Mouse (Mus musculus): ENCODE results near the gene Shisa7. TPM values are rescaled to one million over a fixed set of nuclear protein-coding genes. Genes with fewer than 3 reads are reported as not detected.
A peak's percentile ranks its signal among the peaks of the same experiment; 100 is the strongest.
"Not testable (repeated sequence)": the region's sequence is repeated elsewhere in the genome, so short reads cannot be mapped to it uniquely, and the experiment has no call there.

The Shisa7 gene
- polyA plus RNA-seq, 1 experiment from 2014 or later, result 13.2 TPM

- 55% methylated on average over 5 of the region's 5 CpGs for WGBS
- Histone ChIP-seq H3K9ac (replicated peaks; ENCODE audit: low read depth, low read length) (no peak overlapping the region; the same call in 1 of the 2 replicates), H3K9me3 (ENCODE audit: control insufficient read depth, low read length) (no peaks in the 10 kb centered on the region), H3K4me1 (replicated peaks; ENCODE audit: control insufficient read depth, insufficient read depth, low read length) (peaks cover 14% of the 10 kb centered on the region), H3K4me3 (replicated peaks; ENCODE audit: low read length) (peak overlapping the region; percentile 80), H3K27ac (ENCODE audit: low read length) (peak overlapping the region; percentile 49; the same call in 1 of the 2 replicates), H3K36me3 (ENCODE audit: control insufficient read depth, insufficient read depth) (no peaks in the 10 kb centered on the region), H3K27me3 (replicated peaks; ENCODE audit: control insufficient read depth, insufficient read depth, low read length) (no peaks in the 10 kb centered on the region), H3K4me2 (ENCODE audit: low read length) (no peak overlapping the region; the same call in 1 of the 2 replicates)
- 0 out of 2 replicates have a peak, but pooled peaks have one; percentile 16 for ATAC-seq
Measured at GRCm38 (mm10) chr7:4865090-4865489, 20.6 kb upstream of the Shisa7 start.

DNA sequence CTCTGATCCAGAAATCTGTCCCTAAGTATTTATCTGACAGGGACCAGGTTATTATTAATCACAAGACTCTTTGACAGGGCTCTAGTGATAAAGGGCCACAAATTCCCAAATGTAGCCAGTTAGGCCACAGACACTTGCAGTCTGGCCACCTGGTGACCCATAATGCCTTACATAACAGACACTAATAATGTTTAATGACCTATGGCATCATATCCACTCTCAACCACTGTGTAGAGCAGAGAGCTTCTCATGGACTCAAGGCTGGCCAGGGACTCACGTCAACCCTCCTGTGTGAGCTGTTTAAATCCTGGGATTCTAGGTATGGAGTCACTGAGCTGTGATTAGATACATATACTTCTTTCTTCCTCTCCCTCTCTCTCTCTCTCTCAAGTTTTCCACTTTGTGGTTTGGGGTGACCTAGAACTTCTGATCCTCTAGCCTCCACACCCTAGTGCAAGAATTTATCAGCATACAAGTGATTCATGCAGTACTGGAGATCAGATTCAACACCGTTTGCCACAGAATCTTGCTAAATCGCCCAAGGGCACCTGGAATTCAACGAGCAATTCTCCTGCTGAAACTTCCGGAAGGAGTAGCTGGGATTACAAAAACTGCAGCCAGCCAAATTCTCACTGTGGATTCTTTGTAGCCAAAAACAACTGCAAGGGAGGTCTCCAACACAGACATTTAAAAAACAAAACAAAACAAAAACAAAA lies 19.8 kb upstream of the Shisa7 start:
- Histone ChIP-seq H3K9ac (replicated peaks; ENCODE audit: low read depth, low read length) (no peak overlapping the region), H3K27me3 (replicated peaks; ENCODE audit: control insufficient read depth, insufficient read depth, low read length) (no peaks in the 10 kb centered on the region), H3K36me3 (ENCODE audit: control insufficient read depth, insufficient read depth) (no peaks in the 10 kb centered on the region), H3K27ac (ENCODE audit: low read length) (no peak overlapping the region), H3K4me1 (replicated peaks; ENCODE audit: control insufficient read depth, insufficient read depth, low read length) (peaks cover 14% of the 10 kb centered on the region), H3K4me2 (ENCODE audit: low read length) (no peak overlapping the region), H3K9me3 (ENCODE audit: control insufficient read depth, low read length) (no peaks in the 10 kb centered on the region), H3K4me3 (replicated peaks; ENCODE audit: low read length) (no peak overlapping the region)
- 81% methylated on average over 5 of the region's 5 CpGs for WGBS
- no peak for ATAC-seq

DNA sequence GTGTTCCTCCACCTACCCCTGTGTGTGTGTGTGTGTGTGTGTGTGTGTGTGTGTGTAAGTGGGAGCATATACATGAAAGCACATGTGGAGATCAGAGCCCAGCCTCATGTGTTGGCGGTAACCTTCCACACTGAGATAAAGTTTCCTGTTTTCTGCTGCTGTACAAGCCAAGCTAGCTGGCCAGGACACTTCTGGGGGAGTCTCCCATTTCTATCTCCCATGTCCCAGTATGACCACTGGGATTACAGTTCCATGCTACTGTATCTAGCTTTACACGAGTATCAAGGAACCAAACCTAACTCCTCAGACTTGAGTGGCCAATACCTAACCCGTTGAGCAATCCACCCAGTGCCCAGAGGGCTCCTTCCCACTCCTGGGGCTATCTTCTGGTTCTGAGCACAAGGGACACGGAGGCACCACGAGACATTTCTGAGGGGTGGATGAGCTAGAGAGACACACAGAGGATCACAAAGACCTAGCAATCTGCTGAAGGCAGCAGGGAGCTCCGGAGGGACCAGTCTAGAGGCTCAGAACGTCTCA lies 19.1 kb upstream of the Shisa7 start:
- no peak overlapping the region for H3K4me3 ChIP-seq (replicated peaks; ENCODE audit: low read length)
- H3K4me2 ChIP-seq (ENCODE audit: low read length), result no peak overlapping the region
- no peaks in the 10 kb centered on the region for H3K9me3 ChIP-seq (ENCODE audit: control insufficient read depth, low read length)
- no peaks in the 10 kb centered on the region for H3K36me3 ChIP-seq (ENCODE audit: control insufficient read depth, insufficient read depth)
- H3K4me1 ChIP-seq (replicated peaks; ENCODE audit: control insufficient read depth, insufficient read depth, low read length), result peaks cover 14% of the 10 kb centered on the region
- H3K27me3 ChIP-seq (replicated peaks; ENCODE audit: control insufficient read depth, insufficient read depth, low read length), result no peaks in the 10 kb centered on the region
- H3K27ac ChIP-seq (ENCODE audit: low read length), result no peak overlapping the region
- no peak for ATAC-seq
- 79% methylated on average over 7 of the region's 7 CpGs for WGBS
- no peak overlapping the region for H3K9ac ChIP-seq (replicated peaks; ENCODE audit: low read depth, low read length)

DNA sequence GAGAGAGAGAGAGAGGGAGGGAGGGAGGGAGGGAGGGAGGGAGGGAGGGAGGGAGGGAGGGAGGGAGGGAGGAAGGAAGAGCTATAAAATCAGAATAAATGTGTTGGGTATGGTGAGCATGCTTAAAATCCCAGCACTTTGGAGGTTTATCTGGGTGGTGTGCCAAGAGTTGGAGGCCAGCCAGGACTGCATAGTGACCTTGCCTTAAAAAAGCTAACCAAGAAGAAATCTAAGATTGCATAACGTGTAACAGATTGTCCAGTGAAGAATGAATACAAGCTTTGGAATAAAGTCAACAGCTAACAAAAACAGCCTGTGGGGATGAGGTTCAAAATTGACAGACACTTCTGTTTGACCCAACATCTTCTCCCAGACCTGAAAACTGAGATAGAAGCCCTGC lies 18.5 kb upstream of the Shisa7 start:
- H3K9me3 ChIP-seq (ENCODE audit: control insufficient read depth, low read length), result no peaks in the 10 kb centered on the region
- no peak overlapping the region for H3K27ac ChIP-seq (ENCODE audit: low read length)
- H3K9ac ChIP-seq (replicated peaks; ENCODE audit: low read depth, low read length), result no peak overlapping the region
- 42% methylated on average over 1 of the region's 1 CpGs for WGBS
- no peak overlapping the region for H3K4me2 ChIP-seq (ENCODE audit: low read length)
- H3K4me3 ChIP-seq (replicated peaks; ENCODE audit: low read length), result no peak overlapping the region
- ATAC-seq, result no peak
- H3K4me1 ChIP-seq (replicated peaks; ENCODE audit: control insufficient read depth, insufficient read depth, low read length), result peaks cover 14% of the 10 kb centered on the region
- H3K36me3 ChIP-seq (ENCODE audit: control insufficient read depth, insufficient read depth), result no peaks in the 10 kb centered on the region
- H3K27me3 ChIP-seq (replicated peaks; ENCODE audit: control insufficient read depth, insufficient read depth, low read length), result no peaks in the 10 kb centered on the region

DNA sequence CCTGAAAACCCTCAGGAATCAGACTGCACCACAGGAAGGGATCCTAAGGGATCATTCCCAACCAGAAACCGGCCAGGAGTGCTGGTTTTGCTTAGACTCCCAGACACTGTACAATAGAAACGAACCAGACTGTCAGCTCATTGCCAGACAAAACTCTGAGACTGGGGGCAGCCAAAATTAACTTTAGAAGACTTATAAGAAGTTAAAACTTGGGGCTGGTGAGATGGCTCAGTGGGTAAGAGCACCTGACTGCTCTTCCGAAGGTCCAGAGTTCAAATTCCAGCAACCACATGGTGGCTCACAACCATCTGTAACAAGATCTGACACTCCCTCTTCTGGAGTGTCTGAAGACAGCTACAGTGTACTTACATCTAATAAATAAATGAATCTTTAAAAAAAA lies 16.4 kb upstream of the Shisa7 start:
- H3K27me3 ChIP-seq (replicated peaks; ENCODE audit: control insufficient read depth, insufficient read depth, low read length); H3K36me3 ChIP-seq (ENCODE audit: control insufficient read depth, insufficient read depth); H3K9ac ChIP-seq (replicated peaks; ENCODE audit: low read depth, low read length); H3K4me2 ChIP-seq (ENCODE audit: low read length); H3K4me3 ChIP-seq (replicated peaks; ENCODE audit: low read length); H3K27ac ChIP-seq (ENCODE audit: low read length); H3K4me1 ChIP-seq (replicated peaks; ENCODE audit: control insufficient read depth, insufficient read depth, low read length); H3K9me3 ChIP-seq (ENCODE audit: control insufficient read depth, low read length); ATAC-seq: not testable (repeated sequence)
- 63% methylated on average over 3 of the region's 3 CpGs for WGBS

- H3K27me3 ChIP-seq (replicated peaks; ENCODE audit: control insufficient read depth, insufficient read depth, low read length), result no peaks in the 10 kb centered on the region
- no peak overlapping the region for H3K27ac ChIP-seq (ENCODE audit: low read length)
- no peak overlapping the region for H3K9ac ChIP-seq (replicated peaks; ENCODE audit: low read depth, low read length)
- WGBS, result 81% methylated on average over 12 of the region's 12 CpGs
- no peaks in the 10 kb centered on the region for H3K9me3 ChIP-seq (ENCODE audit: control insufficient read depth, low read length)
- H3K4me2 ChIP-seq (ENCODE audit: low read length), result no peak overlapping the region
- no peak overlapping the region for H3K4me3 ChIP-seq (replicated peaks; ENCODE audit: low read length)
- no peaks in the 10 kb centered on the region for H3K36me3 ChIP-seq (ENCODE audit: control insufficient read depth, insufficient read depth)
- ATAC-seq, result no peak
- no peaks in the 10 kb centered on the region for H3K4me1 ChIP-seq (replicated peaks; ENCODE audit: control insufficient read depth, insufficient read depth, low read length)
Measured at GRCm38 (mm10) chr7:4859418-4859978, 15.0 kb upstream of the Shisa7 start.

GRCm38 (mm10) chr7:4857321-4857720 lies 12.8 kb upstream of the Shisa7 start:
- Histone ChIP-seq H3K9ac (replicated peaks; ENCODE audit: low read depth, low read length) (no peak overlapping the region), H3K4me2 (ENCODE audit: low read length) (no peak overlapping the region), H3K4me3 (replicated peaks; ENCODE audit: low read length) (no peak overlapping the region), H3K4me1 (replicated peaks; ENCODE audit: control insufficient read depth, insufficient read depth, low read length) (no peaks in the 10 kb centered on the region), H3K9me3 (ENCODE audit: control insufficient read depth, low read length) (no peaks in the 10 kb centered on the region), H3K36me3 (ENCODE audit: control insufficient read depth, insufficient read depth) (no peaks in the 10 kb centered on the region), H3K27me3 (replicated peaks; ENCODE audit: control insufficient read depth, insufficient read depth, low read length) (no peaks in the 10 kb centered on the region), H3K27ac (ENCODE audit: low read length) (no peak overlapping the region)
- no peak for ATAC-seq
- WGBS, result 54% methylated on average over 7 of the region's 7 CpGs

DNA sequence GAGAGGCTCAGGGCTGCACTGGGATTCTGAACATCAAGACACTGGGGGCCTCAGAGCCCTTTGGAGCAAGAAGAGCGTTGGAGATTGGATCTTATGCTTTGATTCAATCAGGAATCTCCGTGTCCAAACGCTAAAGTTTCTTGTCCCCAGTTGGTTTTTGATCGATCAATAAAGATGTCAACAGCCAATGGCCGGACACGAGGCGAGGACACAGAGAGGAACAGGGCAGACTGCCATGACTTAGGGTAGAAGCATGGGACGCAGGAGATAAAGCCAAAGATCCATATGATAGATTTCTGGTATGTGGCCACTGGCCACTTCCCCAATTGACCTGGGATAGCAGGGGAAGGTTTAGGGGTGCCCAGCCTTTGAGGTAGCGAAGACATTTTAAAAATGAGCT lies 12.0 kb upstream of the Shisa7 start:
- no peaks in the 10 kb centered on the region for H3K4me1 ChIP-seq (replicated peaks; ENCODE audit: control insufficient read depth, insufficient read depth, low read length)
- ATAC-seq, result no peak
- no peak overlapping the region for H3K4me2 ChIP-seq (ENCODE audit: low read length)
- no peak overlapping the region for H3K27ac ChIP-seq (ENCODE audit: low read length)
- no peaks in the 10 kb centered on the region for H3K27me3 ChIP-seq (replicated peaks; ENCODE audit: control insufficient read depth, insufficient read depth, low read length)
- H3K4me3 ChIP-seq (replicated peaks; ENCODE audit: low read length), result no peak overlapping the region
- H3K9ac ChIP-seq (replicated peaks; ENCODE audit: low read depth, low read length), result no peak overlapping the region
- WGBS, result 92% methylated on average over 9 of the region's 9 CpGs
- H3K36me3 ChIP-seq (ENCODE audit: control insufficient read depth, insufficient read depth), result no peaks in the 10 kb centered on the region
- H3K9me3 ChIP-seq (ENCODE audit: control insufficient read depth, low read length), result no peaks in the 10 kb centered on the region

DNA sequence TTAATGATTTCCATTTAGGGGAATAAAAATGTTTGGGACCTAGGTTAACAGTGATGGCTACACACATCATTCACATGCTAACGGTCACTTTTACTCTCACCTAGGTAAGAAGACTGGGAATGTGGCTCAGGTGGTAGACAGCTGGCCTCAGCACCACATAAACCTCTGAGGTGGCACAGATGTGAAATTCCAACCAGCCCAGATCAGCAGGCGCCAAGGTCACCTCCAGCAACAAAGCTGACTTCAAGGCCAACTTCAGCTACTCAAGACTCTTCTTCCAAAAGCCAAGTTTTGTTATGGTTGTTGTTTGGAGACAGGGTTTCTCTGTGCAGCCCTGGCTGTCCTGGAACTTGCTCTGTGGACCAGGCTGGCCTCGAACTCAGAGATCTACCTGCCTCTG lies 9.1 kb upstream of the Shisa7 start:
- H3K36me3 ChIP-seq (ENCODE audit: control insufficient read depth, insufficient read depth), result no peaks in the 10 kb centered on the region
- H3K4me1 ChIP-seq (replicated peaks; ENCODE audit: control insufficient read depth, insufficient read depth, low read length), result no peaks in the 10 kb centered on the region
- H3K27me3 ChIP-seq (replicated peaks; ENCODE audit: control insufficient read depth, insufficient read depth, low read length), result no peaks in the 10 kb centered on the region
- ATAC-seq, result no peak
- no peaks in the 10 kb centered on the region for H3K9me3 ChIP-seq (ENCODE audit: control insufficient read depth, low read length)
- no peak overlapping the region for H3K4me2 ChIP-seq (ENCODE audit: low read length)
- no peak overlapping the region for H3K9ac ChIP-seq (replicated peaks; ENCODE audit: low read depth, low read length)
- 78% methylated on average over 3 of the region's 3 CpGs for WGBS
- H3K4me3 ChIP-seq (replicated peaks; ENCODE audit: low read length), result no peak overlapping the region
- no peak overlapping the region for H3K27ac ChIP-seq (ENCODE audit: low read length)

All from forebrain, embryonic 16.5 days (tissue).